Mouse (Mus musculus) heart, postnatal 0 days (tissue): Measurements from ENCODE around the gene Gm29797.

ENCODE experiments used
- CTCF ChIP-seq: IDR thresholded peaks from 2 replicates; pipeline ENCODE4 v1.5.1; 2016; ENCODE audit warnings: antibody characterized with exemption, control low read depth, low read depth
- EP300 ChIP-seq: IDR thresholded peaks from 2 replicates; pipeline ENCODE4 v1.6.1; 2016; ENCODE audit warnings: antibody characterized with exemption, low read depth

GRCm38 (mm10) chr2:181635865-181636264 is 21.0 kb upstream of the Gm29797 start:
- TF ChIP-seq CTCF (no peak), EP300 (no peak)
